Mouse (Mus musculus): ENCODE results near the gene Ctnna3.

- TF ChIP-seq CTCF (IDR thresholded peaks at IDR 0.05; ENCODE audit: low read depth) (no peak), EP300 (IDR thresholded peaks at IDR 0.05; ENCODE audit: low read depth) (no peak)
These were observed 1214.1 kb downstream of the Ctnna3 start for GRCm38 (mm10) chr10:64643976-64644375.
